Mouse (Mus musculus): Measurements from ENCODE around the gene Spire2. TPM values are rescaled to one million over a fixed set of nuclear protein-coding genes. Genes with fewer than 3 reads are reported as not detected.

Gene Spire2
- 6.3 and 7.2 TPM in 2 replicates for polyA plus RNA-seq (2012; rRNA removed)

GRCm38 (mm10) chr8:123332262-123333090 is at the start of gene Spire2:
Gene Spire2, plus strand, starts transcription at chr8:123332713.

DNA sequence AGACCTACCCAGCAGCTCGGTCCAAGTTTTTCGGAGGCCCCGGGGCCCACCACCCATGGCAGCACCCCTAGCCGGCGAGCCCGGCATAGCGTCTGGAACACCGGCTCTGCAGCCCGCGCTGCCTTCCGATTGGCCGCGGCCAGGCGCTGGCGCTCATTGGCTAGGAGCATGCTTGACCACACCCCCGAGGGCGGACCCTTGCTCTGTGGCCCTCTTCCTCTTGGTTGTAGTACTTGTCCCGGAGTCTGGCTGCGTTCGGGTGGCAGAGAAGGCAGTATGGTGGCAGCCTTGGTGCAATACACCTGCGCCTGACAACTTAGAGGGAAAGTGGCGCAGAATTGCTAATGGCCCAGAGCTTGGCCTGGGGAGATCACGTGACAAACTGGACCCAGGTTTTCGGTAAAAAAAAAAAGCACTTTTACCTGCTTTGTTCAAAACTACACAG is 14.0 kb upstream of the Spire2 start, which contains the start of gene Fanca:
Gene Fanca, minus strand, starts transcription at position 110 of the 445 bp plus-strand sequence.

DNA sequence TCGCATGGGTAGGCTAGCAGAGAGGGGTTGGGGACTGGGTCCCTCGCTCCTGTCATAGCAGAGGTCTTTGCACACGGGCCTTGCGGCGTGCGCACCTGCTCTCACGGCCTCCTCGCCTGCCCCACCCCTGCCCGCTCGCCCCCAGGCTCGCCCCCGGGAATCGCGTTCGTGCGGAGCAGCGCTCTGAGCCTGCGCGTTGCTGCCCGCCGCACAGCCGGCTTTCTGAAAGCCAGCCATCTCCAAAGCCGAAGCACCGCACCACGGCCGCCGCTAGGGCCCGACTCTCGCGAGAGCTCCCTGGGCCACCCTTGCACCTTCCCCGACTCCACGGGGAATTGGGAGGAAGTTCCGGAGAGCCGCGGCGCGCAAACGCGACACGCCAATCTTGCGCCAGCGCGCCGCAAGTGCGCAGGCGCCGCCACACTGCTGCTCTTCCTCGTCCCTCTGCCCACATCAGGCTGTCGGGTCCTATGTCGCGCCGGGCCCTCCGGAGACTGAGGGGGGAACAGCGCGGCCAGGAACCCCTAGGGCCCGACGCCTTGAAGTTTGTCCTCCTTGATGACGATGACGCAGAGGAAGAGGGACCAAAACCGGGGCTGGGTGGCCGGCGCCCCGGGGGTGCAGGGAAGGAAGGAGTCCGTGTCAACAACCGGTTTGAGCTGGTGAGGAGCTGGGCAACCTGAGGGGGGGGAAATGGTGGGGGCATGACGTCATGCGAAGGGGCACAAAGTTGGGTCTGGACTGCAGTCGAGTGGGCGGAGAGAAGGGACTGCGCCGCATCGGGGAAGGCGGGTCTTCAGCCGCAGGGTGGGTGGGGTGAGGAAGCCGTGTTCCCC is 41.1 kb downstream of the Spire2 start, which contains the start of gene Tcf25:
Gene Tcf25, plus strand, starts transcription at position 351 of the 836 bp plus-strand sequence.

GRCm38 (mm10) chr8:123406786-123407185 is 74.3 kb downstream of the Spire2 start, which contains the start of gene Mc1r:
Gene Mc1r, plus strand, starts transcription at chr8:123407107.

GRCm38 (mm10) chr8:123411246-123411645 is 78.7 kb downstream of the Spire2 start, which contains the start of gene Tubb3:
Gene Tubb3, plus strand, starts transcription at chr8:123411424.

Other genes starting within 250 kb of the Spire2 start
- 5,283 and 5,699 TPM in 2 replicates for gene Rpl13, start 230.4 kb upstream of the Spire2 start, polyA plus RNA-seq (2012; rRNA removed)
- gene Cpne7, start 215.3 kb upstream of the Spire2 start, polyA plus RNA-seq (2012; rRNA removed) = 5.6 and 6.5 TPM in 2 replicates
- 22.6 and 24.4 TPM in 2 replicates for gene Sult5a1, start 174.4 kb upstream of the Spire2 start, polyA plus RNA-seq (2012; rRNA removed)
- gene Dpep1, start 146.5 kb upstream of the Spire2 start, polyA plus RNA-seq (2012; rRNA removed) = 24.5 and 33.1 TPM in 2 replicates
- gene Chmp1a, start 120.0 kb upstream of the Spire2 start, polyA plus RNA-seq (2012; rRNA removed) = 113 and 115 TPM in 2 replicates
- gene Spata33, start 119.9 kb upstream of the Spire2 start, polyA plus RNA-seq (2012; rRNA removed) = 3.8 and 4.5 TPM in 2 replicates
- gene Cdk10, start 107.9 kb upstream of the Spire2 start, polyA plus RNA-seq (2012; rRNA removed) = 75.4 and 105 TPM in 2 replicates
- gene Spata2l, start 96.5 kb upstream of the Spire2 start, polyA plus RNA-seq (2012; rRNA removed) = 21.3 and 22.9 TPM in 2 replicates
- 48.7 and 49.0 TPM in 2 replicates for gene Zfp276, start 78.5 kb upstream of the Spire2 start, polyA plus RNA-seq (2012; rRNA removed)
- 162 and 169 TPM in 2 replicates for gene Vps9d1, start 78.4 kb upstream of the Spire2 start, polyA plus RNA-seq (2012; rRNA removed)
- gene Fanca, start 14.1 kb upstream of the Spire2 start, polyA plus RNA-seq (2012; rRNA removed) = 30.3 and 45.1 TPM in 2 replicates
- gene Tcf25, start 41.0 kb downstream of the Spire2 start, polyA plus RNA-seq (2012; rRNA removed) = 167 and 216 TPM in 2 replicates
- gene Mc1r, start 74.4 kb downstream of the Spire2 start, polyA plus RNA-seq (2012; rRNA removed) = 0.06 and 0.11 TPM in 2 replicates
- 49.4 and 66.3 TPM in 2 replicates for gene Tubb3, start 78.7 kb downstream of the Spire2 start, polyA plus RNA-seq (2012; rRNA removed)
- gene Def8, start 90.8 kb downstream of the Spire2 start, polyA plus RNA-seq (2012; rRNA removed) = 41.7 and 43.9 TPM in 2 replicates
- gene Afg3l1, start 145.2 kb downstream of the Spire2 start, polyA plus RNA-seq (2012; rRNA removed) = 24.2 and 27.4 TPM in 2 replicates
- 8.7 and 8.9 TPM in 2 replicates for gene Dbndd1, start 182.8 kb downstream of the Spire2 start, polyA plus RNA-seq (2012; rRNA removed)
- 11.7 and 13.4 TPM in 2 replicates for gene Gas8, start 186.1 kb downstream of the Spire2 start, polyA plus RNA-seq (2012; rRNA removed)

All from ovary, adult 2 months (tissue).